9 mouse cellular contexts compared by ENCODE assay signal in the genomic region with DNA sequence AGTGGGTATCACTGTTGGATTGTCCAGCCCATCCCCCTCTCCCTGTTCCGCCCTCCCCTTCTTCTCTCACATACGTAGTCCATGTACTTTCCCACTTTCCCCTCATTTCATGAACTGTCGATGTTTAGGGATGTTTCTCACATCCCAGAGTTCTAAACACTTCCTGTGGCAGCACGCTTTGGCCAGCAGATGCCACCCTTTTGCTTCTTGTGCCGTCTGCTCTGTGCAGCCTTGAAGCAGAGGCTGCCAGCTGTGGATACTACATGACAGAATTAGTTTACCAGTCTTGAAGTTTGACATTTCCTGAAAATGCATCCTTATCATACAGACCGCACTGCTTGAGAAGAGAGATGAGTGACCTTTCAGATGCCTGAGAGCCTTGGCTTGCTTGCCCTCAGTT. TPM values are rescaled to one million over a fixed set of nuclear protein-coding genes. Genes with fewer than 3 reads are reported as not detected.
DNase-seq lines count a peak whose midpoint lies in the region; ATAC-seq lines count a peak whose summit lies in the region.
"Had no signal": no experiment of that assay in that cellular context is flagged by ENCODE, and none has a peak within 500 bp of the region (broad histone marks: within the 10 kb centered on the region; RNA-seq: fewer than 3 reads in every experiment).

No protein-coding gene starts in this region.

- H3K4me1 ChIP-seq in stomach, embryonic 14.5 days (ENCODE audit: control insufficient read depth, insufficient read depth, low read length), result peaks cover 12% of the 10 kb centered on the region; the same call in 1 of the 2 replicates

- peak; percentile 18 to 32 for DNase-seq in heart, adult 18-20 months
- no peak for DNase-seq in heart, adult 11 months
- peak; percentile 62 to 63 for DNase-seq in right cerebral cortex, postnatal 10 days (ENCODE audit: low spot score in 2 of 2)
- DNase-seq in right cerebral cortex, postnatal 36 days (ENCODE audit: low spot score in 2 of 2), result no peak
- DNase-seq in left cerebral cortex, postnatal 4 days, result peak; percentile 32
- no peak for DNase-seq in spleen, adult 12 weeks (ENCODE audit: low spot score)
- DNase-seq in cerebellum, adult 11-12 months, result no peak

- no peak overlapping the region for H3K4me3 ChIP-seq in stomach, embryonic 14.5 days (ENCODE audit: low read depth, low read length)
- H3K4me3 ChIP-seq: limb, embryonic 13.5 days had no signal

- H3K27me3 ChIP-seq in stomach, embryonic 14.5 days (ENCODE audit: control insufficient read depth, insufficient read depth, low read length), result no peaks in the 10 kb centered on the region
- H3K27me3 ChIP-seq: limb, embryonic 13.5 days had no signal

- H3K9ac ChIP-seq in stomach, embryonic 14.5 days (replicated peaks; ENCODE audit: low read depth, low read length), result no peak overlapping the region
- H3K9ac ChIP-seq: limb, embryonic 13.5 days had no signal

- H3K4me2 ChIP-seq in stomach, embryonic 14.5 days (replicated peaks; ENCODE audit: low read depth, low read length), result no peak overlapping the region
- H3K4me2 ChIP-seq: limb, embryonic 13.5 days had no signal

- 58% methylated on average over 6 of the region's 6 CpGs for WGBS in stomach, embryonic 14.5 days

- H3K27ac ChIP-seq in stomach, embryonic 14.5 days (ENCODE audit: low read length), result no peak overlapping the region
- H3K27ac ChIP-seq: limb, embryonic 13.5 days had no signal

- no peaks in the 10 kb centered on the region; the same call in 1 of the 2 replicates for H3K36me3 ChIP-seq in stomach, embryonic 14.5 days (ENCODE audit: control insufficient read depth, insufficient read depth, low read length)

- no peaks in the 10 kb centered on the region for H3K9me3 ChIP-seq in stomach, embryonic 14.5 days (ENCODE audit: control insufficient read depth, low read depth, low read length)
- H3K9me3 ChIP-seq: limb, embryonic 13.5 days had no signal

- ATAC-seq in stomach, embryonic 14.5 days (ENCODE audit: insufficient number of reproducible peaks, insufficient read depth, low FRiP score, low read depth), result peak; percentile 46; the same call in 1 of the 2 replicates

- intact Hi-C loops in left cerebral cortex, postnatal 4 days (cut with DNase I), result no loop called here

RNA-seq across cellular contexts. Expression of a gene that starts 36.4 kb away (rescaled TPM):
- total RNA-seq in heart, adult 18-20 months (2021), result under 1 TPM in 1 of 2 experiments, not detected in 1; 0.10 TPM
- total RNA-seq in left cerebral cortex, postnatal 4 days (2021), result 1 to 10 TPM; 8.1 to 9.0 TPM
- polyA plus RNA-seq in stomach, embryonic 14.5 days (2014; fragmentation: Nextera tagmentation; extraction: Ambion mirVana), result 0.14 and 0.15 TPM in 2 replicates

RNA-seq across cellular contexts. Expression of a gene that starts 48.0 kb away (rescaled TPM):
- not detected for total RNA-seq in heart, adult 18-20 months (2021)
- not detected for total RNA-seq in left cerebral cortex, postnatal 4 days (2021)
- polyA plus RNA-seq in stomach, embryonic 14.5 days (2014; fragmentation: Nextera tagmentation; extraction: Ambion mirVana), result not detected in 2 replicates
- polyA plus RNA-seq: limb, embryonic 13.5 days had no signal

RNA-seq across cellular contexts. Expression of a gene that starts 55.8 kb away (rescaled TPM):
- not detected for total RNA-seq in heart, adult 18-20 months (2021)
- total RNA-seq in left cerebral cortex, postnatal 4 days (2021), result not detected
- not detected in 2 replicates for polyA plus RNA-seq in stomach, embryonic 14.5 days (2014; fragmentation: Nextera tagmentation; extraction: Ambion mirVana)
- polyA plus RNA-seq: limb, embryonic 13.5 days had no signal

Comparison
In these comparisons a context has a peak if more than half of its experiments do, and no peak if none do; other contexts are left out.
1. DNase-seq: peak in heart, adult 18-20 months (2 of 2), right cerebral cortex, postnatal 10 days (2 of 2) and left cerebral cortex, postnatal 4 days (single experiment); none in heart, adult 11 months (single experiment), right cerebral cortex, postnatal 36 days (0 of 2), spleen, adult 12 weeks (single experiment) and cerebellum, adult 11-12 months (single experiment).
2. RNA of a gene that starts 36.4 kb away (total RNA-seq): 8.1 to 9.0 TPM in left cerebral cortex, postnatal 4 days; 0.10 TPM in heart, adult 18-20 months; every median in the first group is over 4 times any median in the second.